Mouse (Mus musculus) ES-E14 (cell line): ENCODE measurements around the gene Bco1. TPM values are rescaled to one million over a fixed set of nuclear protein-coding genes. Genes with fewer than 3 reads are reported as not detected.

Source experiments
- DNase-seq: peaks from one replicate; pipeline ENCODE4 v3.0.0-alpha.2; 2013; ENCODE audit warnings: low read depth, low spot score
- H3K27ac ChIP-seq: 2 replicates; pipeline ENCODE4 v1.5.1; 2012; ENCODE audit warnings: low read depth, mild to moderate bottlenecking, low read length, moderate library complexity, mixed read lengths; ENCODE audit not compliant: poor library complexity, insufficient read depth, severe bottlenecking
- H3K36me3 ChIP-seq: 2 replicates; pipeline ENCODE4 v1.6.1; 2012; ENCODE audit warnings: mild to moderate bottlenecking, low read length, moderate library complexity, mixed read lengths; ENCODE audit not compliant: control insufficient read depth, poor library complexity, insufficient read depth, severe bottlenecking
- H3K4me1 ChIP-seq, 2 experiments: fragments of 150-350 bp in 1 of 2; sonication (generic) in 1 of 2; 2 replicates each; pipeline ENCODE4 v1.6.1; 2012; ENCODE audit warnings: low read length in 2 of 2, mild to moderate bottlenecking in 1 of 2, mixed read lengths in 1 of 2; ENCODE audit not compliant: control insufficient read depth in 2 of 2, insufficient read depth in 2 of 2, poor library complexity in 1 of 2
- H3K4me3 ChIP-seq, 2 experiments: fragments of 150-350 bp in 1 of 2; sonication (generic) in 1 of 2; 2 replicates each; pipeline ENCODE4 v1.5.1; 2012; ENCODE audit warnings: low read length in 2 of 2, low read depth in 1 of 2, mild to moderate bottlenecking in 1 of 2, mixed read lengths in 1 of 2; ENCODE audit not compliant: insufficient read depth in 1 of 2, poor library complexity in 1 of 2, severe bottlenecking in 1 of 2
- H3K9ac ChIP-seq: 2 replicates; pipeline ENCODE4 v1.6.1; 2012; ENCODE audit warnings: low read depth, mild to moderate bottlenecking, low read length, mixed read lengths; ENCODE audit not compliant: poor library complexity, insufficient read depth, severe bottlenecking
- H3K9me3 ChIP-seq: fragments of 150-350 bp; sonication (generic); 2 replicates; pipeline ENCODE4 v1.6.1; 2012; ENCODE audit warnings: low read depth, mild to moderate bottlenecking, low read length; ENCODE audit not compliant: control insufficient read depth, insufficient read depth
- CHD2 ChIP-seq: IDR thresholded peaks from 2 replicates; pipeline ENCODE4 v1.6.1; 2014; ENCODE audit warnings: mild to moderate bottlenecking, low read depth, low read length, inconsistent platforms
- HCFC1 ChIP-seq: IDR thresholded peaks from 2 replicates; pipeline ENCODE4 v1.6.1; 2012; ENCODE audit warnings: low read length, inconsistent platforms, borderline replicate concordance; ENCODE audit not compliant: insufficient read depth
- MAFK ChIP-seq: IDR thresholded peaks from 2 replicates; pipeline ENCODE4 v1.6.1; 2014; ENCODE audit warnings: mild to moderate bottlenecking, low read depth, low read length, inconsistent platforms; ENCODE audit not compliant: insufficient read depth
- ZC3H11A ChIP-seq: IDR thresholded peaks from 2 replicates; pipeline ENCODE4 v1.6.1; 2012; ENCODE audit warnings: low read depth, mild to moderate bottlenecking, inconsistent platforms, low read length, borderline replicate concordance
- ZNF384 ChIP-seq: IDR thresholded peaks from 2 replicates; pipeline ENCODE4 v1.6.1; 2012; ENCODE audit warnings: low read depth, low read length, inconsistent platforms
- in situ Hi-C, 2 experiments: fragments of 600-800 bp; cut with MboI; formaldehyde crosslinking; loops; one replicate each; pipeline ENCODE4 v1.15.1; 2025; ENCODE audit warnings: low sequenced_read_pairs in 2 of 2, inconsistent platforms in 1 of 2; ENCODE audit not compliant: unreplicated experiment in 2 of 2
- total RNA-seq: library from RNA; depleted of rRNA; stranded (reverse); fragments of 300-350 nt; gene quantifications from 2 replicates; pipeline ENCODE4 v1.2.3, GENCODE M21; 2012

Gene Bco1
- total RNA-seq, 1 experiment = 0.09 TPM

GRCm38 (mm10) chr8:117174536-117174935 is 78.9 kb downstream of the Bco1 start:
- in situ Hi-C loops = no loop called here
- Histone ChIP-seq H3K9ac (no peak overlapping the region), H3K27ac (no peak overlapping the region)

DNA sequence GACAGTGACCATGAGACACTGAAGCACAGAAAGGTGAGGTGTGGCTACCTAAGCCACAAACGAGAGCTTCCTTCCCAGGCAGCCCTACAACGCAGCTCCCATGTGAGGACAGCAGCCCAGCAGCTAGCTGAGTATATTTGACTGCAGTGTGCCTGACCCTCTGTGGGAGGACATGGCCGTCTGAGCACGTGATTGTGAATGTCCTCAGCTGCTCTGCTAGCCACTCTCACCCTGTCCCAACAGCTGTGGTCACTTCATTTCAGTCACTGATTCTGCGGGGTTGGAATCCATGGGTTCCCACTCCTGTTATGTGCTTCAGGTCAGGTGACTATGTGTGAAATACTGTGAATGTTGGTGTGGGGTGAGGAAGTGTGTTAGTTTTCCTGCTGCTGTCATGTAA is 80.7 kb downstream of the Bco1 start:
- H3K9me3 ChIP-seq = no peaks in the 10 kb centered on the region
- H3K4me1 ChIP-seq = 0 out of 4 replicates have a peak, but pooled peaks cover 0 to 1% of the 10 kb centered on the region in 2 experiments
- H3K4me3 ChIP-seq = no peak overlapping the region
- no peak for TF ChIP-seq MAFK
- TF ChIP-seq ZC3H11A = no peak
- no peak for TF ChIP-seq HCFC1
- no peak for TF ChIP-seq CHD2
- no peak for TF ChIP-seq ZNF384
- in situ Hi-C loops = no loop called here
- H3K27ac ChIP-seq = no peak overlapping the region
- no peak for DNase-seq
- H3K36me3 ChIP-seq = no peaks in the 10 kb centered on the region
- H3K9ac ChIP-seq = no peak overlapping the region

More at GRCm38 (mm10) chr8:117174536-117174935, 78.9 kb downstream of the Bco1 start:
- Histone ChIP-seq H3K4me1 (no peaks in the 10 kb centered on the region), H3K36me3 (no peaks in the 10 kb centered on the region), H3K4me3 (no peak overlapping the region), H3K9me3 (no peaks in the 10 kb centered on the region)
- DNase-seq = no peak
- no peak for TF ChIP-seq ZC3H11A
- no peak for TF ChIP-seq ZNF384
- no peak for TF ChIP-seq HCFC1
- no peak for TF ChIP-seq MAFK
- no peak for TF ChIP-seq CHD2

DNA sequence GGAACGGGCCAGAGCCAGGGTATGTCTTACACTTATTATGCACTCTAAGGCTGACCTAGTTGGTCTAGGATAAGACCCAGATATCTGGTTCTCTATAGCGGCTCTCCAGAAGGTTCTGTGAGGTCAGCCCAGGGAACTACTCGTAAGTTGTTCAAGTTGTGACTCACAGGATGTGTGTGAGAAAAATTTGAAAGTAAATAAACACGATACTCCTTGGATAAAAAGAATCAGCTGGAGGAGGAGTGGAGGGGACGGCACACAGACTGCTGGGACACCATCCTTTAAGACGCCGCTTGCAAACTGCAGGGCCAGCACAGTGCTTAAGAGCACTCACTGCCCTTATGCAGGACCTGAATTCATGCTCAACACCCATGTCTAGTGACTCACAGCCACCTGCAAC is 81.6 kb downstream of the Bco1 start:
- peaks cover 0 to 9% of the 10 kb centered on the region in 2 experiments; a peak in 1 of 4 replicates for H3K4me1 ChIP-seq
- no peak overlapping the region for H3K9ac ChIP-seq
- no peak for DNase-seq
- H3K4me3 ChIP-seq = no peak overlapping the region
- no peaks in the 10 kb centered on the region for H3K36me3 ChIP-seq
- no peak for TF ChIP-seq MAFK
- no peak for TF ChIP-seq CHD2
- no peak for TF ChIP-seq ZNF384
- TF ChIP-seq ZC3H11A = no peak
- TF ChIP-seq HCFC1 = no peak
- no peaks in the 10 kb centered on the region for H3K9me3 ChIP-seq
- in situ Hi-C loops = no loop called here
- H3K27ac ChIP-seq = no peak overlapping the region

DNA sequence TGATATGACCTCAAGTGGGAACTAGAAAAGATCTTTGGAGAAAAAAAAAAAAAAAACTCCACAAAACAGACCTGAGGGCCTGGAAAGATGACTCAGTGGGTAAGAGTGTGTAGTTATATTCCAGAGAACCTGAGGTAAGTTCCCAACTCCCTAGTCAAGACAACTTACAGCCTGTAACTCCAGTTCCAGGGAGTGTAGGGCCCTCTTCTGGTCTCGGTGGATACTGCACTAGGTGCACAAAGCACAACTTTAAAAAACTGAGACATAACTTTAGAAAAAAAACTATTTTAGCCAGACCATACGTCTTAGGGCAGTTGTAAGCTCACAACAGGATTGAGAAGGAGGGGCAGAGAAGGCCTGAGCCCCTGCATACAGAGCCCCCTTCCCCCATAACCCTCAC is 82.4 kb downstream of the Bco1 start:
- Histone ChIP-seq H3K36me3 (no peaks in the 10 kb centered on the region), H3K9ac (no peak overlapping the region), H3K4me1 (peaks cover 0 to 9% of the 10 kb centered on the region in 2 experiments; a peak in 1 of 4 replicates), H3K9me3 (no peaks in the 10 kb centered on the region), H3K4me3 (no peak overlapping the region), H3K27ac (no peak overlapping the region)
- no peak for TF ChIP-seq CHD2
- TF ChIP-seq MAFK = no peak
- peak; percentile 19; the same call in 1 of the 2 replicates for TF ChIP-seq ZC3H11A
- no peak for TF ChIP-seq ZNF384
- TF ChIP-seq HCFC1 = no peak
- DNase-seq = no peak
- in situ Hi-C loops = no loop called here

DNA sequence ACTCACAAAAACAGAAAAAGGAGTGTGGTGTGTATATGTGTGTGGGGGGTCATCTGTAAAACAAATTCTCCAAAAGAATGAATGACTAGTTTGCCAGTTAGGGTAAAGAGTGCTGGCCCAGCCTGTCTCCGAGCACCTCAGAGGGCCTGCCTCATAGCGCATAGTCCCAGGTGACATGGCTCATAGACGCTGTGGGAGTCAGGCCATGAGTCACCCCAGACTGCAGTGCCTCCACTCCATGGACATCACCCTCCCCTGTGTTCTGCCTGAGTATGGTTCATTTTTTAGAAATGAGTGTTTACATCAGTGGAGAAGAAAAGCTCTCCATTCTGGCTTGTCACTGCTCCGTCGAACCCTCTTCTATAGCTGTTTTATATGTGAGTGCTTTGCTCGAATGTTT is 83.0 kb downstream of the Bco1 start:
- DNase-seq = no peak
- Histone ChIP-seq H3K9me3 (no peaks in the 10 kb centered on the region), H3K27ac (no peak overlapping the region), H3K4me3 (no peak overlapping the region), H3K36me3 (no peaks in the 10 kb centered on the region; the same call in 1 of the 2 replicates), H3K9ac (no peak overlapping the region), H3K4me1 (peaks cover 0 to 9% of the 10 kb centered on the region in 2 experiments; a peak in 2 of 4 replicates)
- in situ Hi-C loops = no loop called here
- TF ChIP-seq HCFC1 (no peak), MAFK (no peak), CHD2 (no peak), ZNF384 (no peak), ZC3H11A (no peak)
